Mouse (Mus musculus) G1E (cell line): ENCODE data around the gene Wnt4. TPM values are rescaled to one million over a fixed set of nuclear protein-coding genes. Genes with fewer than 3 reads are reported as not detected.

Source experiments
- ATAC-seq: 2 replicates; pipeline ENCODE4 v1.8.0; 2016; ENCODE audit warnings: mild to moderate bottlenecking; ENCODE audit not compliant: insufficient number of reproducible peaks, poor library complexity, low FRiP score, severe bottlenecking; ENCODE audit errors: extremely low read depth
- DNase-seq: peaks from one replicate; pipeline ENCODE4 v3.0.0; 2012; ENCODE audit warnings: low spot score
- H3K27me3 ChIP-seq: 2 replicates; pipeline ENCODE4 v1.6.1; 2012; ENCODE audit warnings: mild to moderate bottlenecking, low read length, inconsistent platforms; ENCODE audit not compliant: insufficient read depth
- H3K36me3 ChIP-seq: replicated peaks from 2 replicates; pipeline ENCODE3; 2012; ENCODE audit warnings: mild to moderate bottlenecking, inconsistent platforms
- H3K4me1 ChIP-seq: 2 replicates; pipeline ENCODE4 v1.6.1; 2012; ENCODE audit warnings: low read depth, low read length, inconsistent platforms, mixed read lengths; ENCODE audit not compliant: insufficient read depth
- H3K4me3 ChIP-seq: 2 replicates; pipeline ENCODE4 v1.5.1; 2012; ENCODE audit warnings: low read depth, mild to moderate bottlenecking, inconsistent platforms, low read length, moderate library complexity, mixed read lengths
- H3K9me3 ChIP-seq: replicated peaks from 2 replicates; pipeline ENCODE4 v1.6.1; 2012; ENCODE audit warnings: inconsistent platforms
- CTCF ChIP-seq: IDR thresholded peaks from 2 replicates; pipeline ENCODE4 v1.5.1; 2012; ENCODE audit warnings: low read depth, low read length, inconsistent platforms, mixed read lengths
- GATA1 ChIP-seq: IDR thresholded peaks from 2 replicates; pipeline ENCODE4 v1.6.1; 2012; ENCODE audit warnings: borderline replicate concordance, low read length, inconsistent platforms, mixed read lengths
- GATA2 ChIP-seq: IDR thresholded peaks from 2 replicates; pipeline ENCODE4 v1.6.1; 2012; ENCODE audit warnings: low read depth, low read length, inconsistent platforms, borderline replicate concordance
- POLR2AphosphoS5 ChIP-seq: IDR thresholded peaks from 2 replicates; pipeline ENCODE4 v1.6.1; 2012; ENCODE audit warnings: low read depth, low read length, inconsistent platforms; ENCODE audit not compliant: insufficient replicate concordance
- TAL1 ChIP-seq: conservative IDR thresholded peaks from 2 replicates; pipeline ENCODE4 v1.6.1; 2012; ENCODE audit warnings: low read depth, low read length, inconsistent platforms, mixed read lengths
- polyA plus RNA-seq: library from polyadenylated mRNA; stranded (reverse); fragments of >175 nt; gene quantifications from 2 replicates; pipeline ENCODE4 v1.2.3, GENCODE M21; 2012
- total RNA-seq, 2 experiments: library from RNA; stranded (forward) in 1 of 2; stranded (reverse) in 1 of 2; fragments of 200-1000 nt in 1 of 2; fragments of >200 nt in 1 of 2; fragmentation: Nextera tagmentation in 1 of 2; gene quantifications; 2 replicates each; pipeline ENCODE4 v1.2.3; 2014 to 2017

The Wnt4 gene
- total and polyA plus RNA-seq, 3 experiments: 0.11 TPM; not detected in 2

DNA sequence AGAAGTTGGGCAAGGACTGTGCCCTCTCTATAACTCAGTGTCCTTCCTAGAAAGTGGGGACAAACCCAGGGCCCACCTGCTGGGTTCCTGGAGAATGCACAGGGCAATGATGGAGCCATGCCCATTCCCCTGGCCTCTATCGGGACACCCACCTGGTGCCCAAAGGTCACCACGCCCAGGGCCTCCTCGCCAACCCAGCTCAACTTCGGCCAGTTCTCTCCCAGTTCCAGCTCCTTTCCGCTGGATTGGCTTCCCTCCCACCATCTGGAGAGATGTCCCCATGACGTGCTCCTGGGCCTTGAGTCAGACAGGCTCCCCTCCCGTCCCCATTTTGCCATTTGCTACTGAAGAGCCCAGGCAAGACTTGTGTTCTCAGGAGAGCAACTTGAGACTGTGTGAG is 15.3 kb downstream of the Wnt4 start:
- TF ChIP-seq POLR2AphosphoS5 (no peak), CTCF (no peak), GATA1 (no peak), TAL1 (no peak), GATA2 (no peak)
- Histone ChIP-seq H3K4me3 (no peak overlapping the region), H3K36me3 (no peaks in the 10 kb centered on the region), H3K27me3 (peaks cover 8% of the 10 kb centered on the region; the same call in 1 of the 2 replicates), H3K4me1 (no peaks in the 10 kb centered on the region), H3K9me3 (no peaks in the 10 kb centered on the region)
- DNase-seq (no peak), ATAC-seq (no peak)

- H3K4me3 ChIP-seq: no peak overlapping the region
- H3K36me3 ChIP-seq: no peaks in the 10 kb centered on the region
- ATAC-seq (no peak), DNase-seq (no peak)
- no peaks in the 10 kb centered on the region for H3K4me1 ChIP-seq
- H3K27me3 ChIP-seq: peaks cover 6% of the 10 kb centered on the region; the same call in 1 of the 2 replicates
- H3K9me3 ChIP-seq: no peaks in the 10 kb centered on the region
- TF ChIP-seq GATA1 (no peak), GATA2 (no peak), TAL1 (no peak)
Measured at GRCm38 (mm10) chr4:137294032-137294431, 16.7 kb downstream of the Wnt4 start.

DNA sequence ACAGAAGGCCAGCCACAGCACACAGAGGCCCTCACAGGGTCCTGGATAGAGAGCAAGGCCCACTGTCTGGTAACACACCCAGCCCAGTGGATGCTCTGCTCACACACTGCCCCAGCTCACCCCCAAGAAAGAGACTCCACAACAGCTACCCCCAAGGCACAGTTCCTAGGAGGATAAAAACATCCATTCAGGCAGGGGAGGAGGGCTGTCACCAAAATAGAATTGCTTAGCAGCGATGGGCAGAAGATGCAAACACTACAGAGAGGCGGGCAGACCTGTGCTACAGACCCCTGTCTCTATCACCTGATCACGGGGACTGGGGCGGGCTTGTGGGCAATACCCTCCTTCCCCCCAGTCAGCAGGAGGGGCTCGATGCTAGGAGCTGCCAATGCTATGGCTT is 17.2 kb downstream of the Wnt4 start:
- peaks cover 5% of the 10 kb centered on the region; the same call in 1 of the 2 replicates for H3K27me3 ChIP-seq
- H3K4me3 ChIP-seq: no peak overlapping the region
- DNase-seq: no peak
- ATAC-seq: no peak
- TF ChIP-seq POLR2AphosphoS5: no peak
- no peak for TF ChIP-seq TAL1
- TF ChIP-seq GATA2: no peak
- no peak for TF ChIP-seq CTCF
- no peak for TF ChIP-seq GATA1
- H3K36me3 ChIP-seq: no peaks in the 10 kb centered on the region
- H3K9me3 ChIP-seq: no peaks in the 10 kb centered on the region
- H3K4me1 ChIP-seq: no peaks in the 10 kb centered on the region

DNA sequence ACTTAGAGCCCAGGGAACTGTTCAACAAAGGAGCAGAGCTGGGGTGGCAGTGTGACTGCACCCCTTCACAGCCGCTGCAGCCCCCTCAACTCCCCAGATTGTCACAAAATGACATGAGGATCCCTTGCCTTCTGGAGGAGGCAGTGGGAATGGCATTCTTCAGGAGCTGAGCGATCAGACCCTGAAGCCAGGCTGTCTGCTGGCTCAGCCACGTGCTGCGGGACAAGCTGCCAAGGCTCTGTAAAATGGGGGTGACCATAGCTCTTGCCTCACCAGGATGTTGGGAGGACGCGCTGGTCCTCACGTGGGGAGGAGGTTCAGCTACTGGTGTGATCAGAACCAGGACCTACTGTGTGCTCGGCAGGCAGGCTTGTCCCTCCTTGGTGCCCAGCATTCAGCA is 17.7 kb downstream of the Wnt4 start:
- no peak overlapping the region for H3K4me3 ChIP-seq
- TF ChIP-seq POLR2AphosphoS5 (no peak), TAL1 (no peak)
- no peak for ATAC-seq

GRCm38 (mm10) chr4:137297611-137298010 is 20.3 kb downstream of the Wnt4 start:
- Histone ChIP-seq H3K9me3 (no peaks in the 10 kb centered on the region), H3K36me3 (peaks cover 23% of the 10 kb centered on the region), H3K4me3 (no peak overlapping the region), H3K27me3 (peaks cover 5% of the 10 kb centered on the region; the same call in 1 of the 2 replicates), H3K4me1 (no peaks in the 10 kb centered on the region)
- TF ChIP-seq GATA1 (no peak), GATA2 (no peak), CTCF (no peak), TAL1 (no peak), POLR2AphosphoS5 (no peak)
- DNase-seq: no peak
- ATAC-seq: no peak

More for the DNA sequence above, 17.7 kb downstream of the Wnt4 start:
- H3K9me3 ChIP-seq: no peaks in the 10 kb centered on the region
- H3K4me1 ChIP-seq: no peaks in the 10 kb centered on the region
- peaks cover 5% of the 10 kb centered on the region; the same call in 1 of the 2 replicates for H3K27me3 ChIP-seq
- DNase-seq: no peak
- H3K36me3 ChIP-seq: peaks cover under 1% of the 10 kb centered on the region

- H3K27me3 ChIP-seq: peaks cover 5% of the 10 kb centered on the region; the same call in 1 of the 2 replicates
- no peaks in the 10 kb centered on the region for H3K9me3 ChIP-seq
- H3K4me1 ChIP-seq: no peaks in the 10 kb centered on the region
- no peak for TF ChIP-seq TAL1
- DNase-seq (no peak), ATAC-seq (no peak)
- peaks cover 27% of the 10 kb centered on the region for H3K36me3 ChIP-seq
- H3K4me3 ChIP-seq: no peak overlapping the region
Measured at GRCm38 (mm10) chr4:137298406-137298805, 21.1 kb downstream of the Wnt4 start.

GRCm38 (mm10) chr4:137300227-137300626 is 22.9 kb downstream of the Wnt4 start:
- Histone ChIP-seq H3K27me3 (peaks cover 5% of the 10 kb centered on the region; the same call in 1 of the 2 replicates), H3K4me1 (no peaks in the 10 kb centered on the region), H3K4me3 (no peak overlapping the region), H3K9me3 (no peaks in the 10 kb centered on the region), H3K36me3 (peaks cover 45% of the 10 kb centered on the region)
- ATAC-seq (no peak), DNase-seq (no peak)
- TF ChIP-seq CTCF (no peak), GATA2 (no peak), GATA1 (no peak), POLR2AphosphoS5 (no peak), TAL1 (no peak)
